Mouse (Mus musculus) liver, embryonic 16.5 days (tissue): ENCODE results near the gene Ero1l. TPM values are rescaled to one million over a fixed set of nuclear protein-coding genes. Genes with fewer than 3 reads are reported as not detected.

Experiments used
- ATAC-seq: fragments of 200-750 bp; cut with Nextera tagmentation; 2 replicates; pipeline ENCODE4 v1.8.0; 2017; ENCODE audit warnings: low read depth, mild to moderate bottlenecking, moderate number of reproducible peaks, moderate library complexity
- H3K27ac ChIP-seq: fragments of 300-500 bp; sonication (generic); 2 replicates; pipeline ENCODE4 v1.5.1; 2014; ENCODE audit warnings: mild to moderate bottlenecking, low read length
- H3K27me3 ChIP-seq: fragments of 300-500 bp; sonication (generic); 2 replicates; pipeline ENCODE4 v1.6.1; 2014; ENCODE audit warnings: low read depth, low read length, mixed read lengths; ENCODE audit not compliant: control insufficient read depth, insufficient read depth
- H3K36me3 ChIP-seq: fragments of 300-500 bp; sonication (generic); 2 replicates; pipeline ENCODE4 v1.6.1; 2014; ENCODE audit warnings: mild to moderate bottlenecking; ENCODE audit not compliant: control insufficient read depth, insufficient read depth
- H3K4me1 ChIP-seq: fragments of 300-500 bp; sonication (generic); 2 replicates; pipeline ENCODE4 v1.6.1; 2014; ENCODE audit warnings: low read depth, low read length, mixed read lengths; ENCODE audit not compliant: control insufficient read depth
- H3K4me2 ChIP-seq: fragments of 300-500 bp; sonication (generic); 2 replicates; pipeline ENCODE4 v1.6.1; 2014; ENCODE audit warnings: low read depth, low read length, mixed read lengths
- H3K4me3 ChIP-seq: fragments of 300-500 bp; sonication (generic); 2 replicates; pipeline ENCODE4 v1.5.1; 2014; ENCODE audit warnings: low read depth, mild to moderate bottlenecking, low read length
- H3K9ac ChIP-seq: fragments of 300-500 bp; sonication (generic); 2 replicates; pipeline ENCODE4 v1.6.1; 2014; ENCODE audit warnings: low read depth, low read length
- H3K9me3 ChIP-seq: fragments of 300-500 bp; sonication (generic); replicated peaks from 2 replicates; pipeline ENCODE4 v1.6.1; 2016; ENCODE audit warnings: low read length; ENCODE audit not compliant: control insufficient read depth
- WGBS: fragments of 180-500 bp; shearing (Covaris S2); extraction: QIAGEN DNeasy Blood & Tissue Kit; methylation state at CpG from one replicate; pipeline ENCODE4 v1.1.7; 2014; ENCODE audit not compliant: insufficient replicate concordance; 5-methylcytosine and 5-hydroxymethylcytosine counted together
- polyA plus RNA-seq: library from polyadenylated mRNA; unstranded; fragments of >200 nt; fragmentation: Nextera tagmentation; extraction: Ambion mirVana; gene quantifications from 2 replicates; pipeline ENCODE4 v1.2.1, GENCODE M21; 2015

Gene Ero1l
- polyA plus RNA-seq, result 37.8 and 44.5 TPM in 2 replicates

GRCm38 (mm10) chr14:45318426-45319236 is at the start of gene Ero1l:
Gene Ero1l (minus strand): TSS chr14:45318771.
- peak within 1 kb of the TSS; percentile 83 for H3K4me2 ChIP-seq
- WGBS, result 1% methylated on average over 50 of the region's 74 CpGs
- H3K4me1 ChIP-seq, result peaks cover 51% of the 10 kb centered on the region
- H3K27me3 ChIP-seq, result no peaks in the 10 kb centered on the region
- ATAC-seq, result peak; percentile 90
- H3K36me3 ChIP-seq, result no peaks in the 10 kb centered on the region
- H3K27ac ChIP-seq, result peak within 1 kb of the TSS; percentile 93
- peak within 1 kb of the TSS; percentile 91 for H3K9ac ChIP-seq
- peak within 1 kb of the TSS; percentile 93 for H3K4me3 ChIP-seq
- no peaks in the 10 kb centered on the region for H3K9me3 ChIP-seq

GRCm38 (mm10) chr14:45365196-45365587 is 46.6 kb upstream of the Ero1l start:
- Histone ChIP-seq H3K9ac (no peak overlapping the region), H3K4me3 (no peak overlapping the region), H3K4me1 (no peaks in the 10 kb centered on the region), H3K27me3 (no peaks in the 10 kb centered on the region), H3K36me3 (peaks cover 10% of the 10 kb centered on the region), H3K27ac (no peak overlapping the region), H3K4me2 (no peak overlapping the region), H3K9me3 (no peaks in the 10 kb centered on the region; the same call in 1 of the 2 replicates)
- no peak for ATAC-seq
- whole genome bisulfite sequencing, result 78% methylated on average over 6 of the region's 6 CpGs

GRCm38 (mm10) chr14:45364211-45365195 is 45.9 kb upstream of the Ero1l start:
- Histone ChIP-seq H3K4me3 (no peak overlapping the region), H3K27ac (no peak overlapping the region), H3K27me3 (no peaks in the 10 kb centered on the region), H3K9me3 (no peaks in the 10 kb centered on the region; the same call in 1 of the 2 replicates), H3K36me3 (peaks cover 4% of the 10 kb centered on the region), H3K9ac (no peak overlapping the region), H3K4me2 (no peak overlapping the region), H3K4me1 (no peaks in the 10 kb centered on the region)
- WGBS, result 79% methylated on average over 16 of the region's 16 CpGs
- no peak for ATAC-seq

GRCm38 (mm10) chr14:45350931-45351859 is 32.6 kb upstream of the Ero1l start, which contains the start of gene Styx:
Gene Styx (plus strand): TSS chr14:45351093.
- Histone ChIP-seq H3K4me3 (peak within 1 kb of the TSS; percentile 75), H3K4me1 (peaks cover 8% of the 10 kb centered on the region), H3K9me3 (no peaks in the 10 kb centered on the region), H3K27me3 (no peaks in the 10 kb centered on the region), H3K27ac (peak within 1 kb of the TSS; percentile 71), H3K36me3 (peaks cover 19% of the 10 kb centered on the region), H3K4me2 (peak within 1 kb of the TSS; percentile 86), H3K9ac (peak within 1 kb of the TSS; percentile 78)
- ATAC-seq, result peak; percentile 99
- WGBS, result under 1% methylated on average over 66 of the region's 93 CpGs

- H3K27ac ChIP-seq, result peak within 1 kb of the TSS; percentile 98
- H3K36me3 ChIP-seq, result peaks cover 15% of the 10 kb centered on the region
- peak within 1 kb of the TSS; percentile 96 for H3K9ac ChIP-seq
- peaks cover 12% of the 10 kb centered on the region for H3K4me1 ChIP-seq
- WGBS, result under 1% methylated on average over 44 of the region's 44 CpGs
- H3K9me3 ChIP-seq, result no peaks in the 10 kb centered on the region
- H3K4me2 ChIP-seq, result peak within 1 kb of the TSS; percentile 64
- no peaks in the 10 kb centered on the region for H3K27me3 ChIP-seq
- peak within 1 kb of the TSS; percentile 99 for H3K4me3 ChIP-seq
- peak; percentile 92 for ATAC-seq
Observed at GRCm38 (mm10) chr14:45329589-45330181, 11.1 kb upstream of the Ero1l start, which contains the start of gene Psmc6. Gene Psmc6 (plus strand): TSS chr14:45329788.

GRCm38 (mm10) chr14:45329018-45329588 is 10.5 kb upstream of the Ero1l start:
- Histone ChIP-seq H3K9me3 (no peaks in the 10 kb centered on the region), H3K4me3 (peak overlapping the region; percentile 99), H3K36me3 (peaks cover 12% of the 10 kb centered on the region), H3K9ac (peak overlapping the region; percentile 46), H3K27ac (peak overlapping the region; percentile 3), H3K27me3 (no peaks in the 10 kb centered on the region), H3K4me2 (peak overlapping the region; percentile 60), H3K4me1 (peaks cover 12% of the 10 kb centered on the region)
- 0 out of 2 replicates have a peak, but pooled peaks have one; percentile 0 for ATAC-seq
- WGBS, result 11% methylated on average over 8 of the region's 8 CpGs

- 57% methylated on average over 4 of the region's 4 CpGs for WGBS
Observed at GRCm38 (mm10) chr14:45328072-45328713, 9.6 kb upstream of the Ero1l start.

More at GRCm38 (mm10) chr14:45328072-45328713, 9.6 kb upstream of the Ero1l start:
- Histone ChIP-seq H3K9me3 (no peaks in the 10 kb centered on the region), H3K4me2 (no peak overlapping the region), H3K9ac (no peak overlapping the region), H3K4me1 (peaks cover 12% of the 10 kb centered on the region), H3K36me3 (peaks cover 12% of the 10 kb centered on the region), H3K27ac (no peak overlapping the region), H3K27me3 (no peaks in the 10 kb centered on the region), H3K4me3 (no peak overlapping the region)
- ATAC-seq, result no peak
